Mouse (Mus musculus): ENCODE data around the gene Usp7. TPM values are rescaled to one million over a fixed set of nuclear protein-coding genes. Genes with fewer than 3 reads are reported as not detected.
"Not testable (repeated sequence)": the region's sequence is repeated elsewhere in the genome, so short reads cannot be mapped to it uniquely, and the experiment has no call there.

The Usp7 gene
- polyA plus RNA-seq, 1 experiment from 2014 or later: 43.3 TPM

GRCm38 (mm10) chr16:8757586-8757985, 34.5 kb downstream of the Usp7 start:
- not testable (repeated sequence) for DNase-seq (ENCODE audit: low spot score); H3K4me3 ChIP-seq (ENCODE audit: low read depth, low read length); H3K36me3 ChIP-seq (ENCODE audit: control insufficient read depth, insufficient read depth, low read length); H3K9me3 ChIP-seq (ENCODE audit: control insufficient read depth, low read length); H3K4me2 ChIP-seq; H3K27me3 ChIP-seq (replicated peaks; ENCODE audit: control insufficient read depth, insufficient read depth, low read length); H3K27ac ChIP-seq (ENCODE audit: low read depth, low read length); H3K9ac ChIP-seq (ENCODE audit: low read depth, low read length); ATAC-seq (replicated peaks; ENCODE audit: low FRiP score); H3K4me1 ChIP-seq (replicated peaks; ENCODE audit: control insufficient read depth, insufficient read depth, low read length)
- WGBS: 91% methylated on average over 5 of the region's 6 CpGs

GRCm38 (mm10) chr16:8752334-8752733, 39.8 kb downstream of the Usp7 start:
- H3K36me3 ChIP-seq (ENCODE audit: control insufficient read depth, insufficient read depth, low read length): no peaks in the 10 kb centered on the region
- DNase-seq (ENCODE audit: low spot score): no peak
- peak overlapping the region; percentile 48 for H3K4me2 ChIP-seq
- WGBS: 42% methylated on average over 2 of the region's 2 CpGs
- H3K4me1 ChIP-seq (replicated peaks; ENCODE audit: control insufficient read depth, insufficient read depth, low read length): peaks cover 17% of the 10 kb centered on the region
- H3K4me3 ChIP-seq (ENCODE audit: low read depth, low read length): no peak overlapping the region
- ATAC-seq (replicated peaks; ENCODE audit: low FRiP score): peak; percentile 92
- H3K9me3 ChIP-seq (ENCODE audit: control insufficient read depth, low read length): no peaks in the 10 kb centered on the region
- peak overlapping the region; percentile 88 for H3K27ac ChIP-seq (ENCODE audit: low read depth, low read length)
- peak overlapping the region; percentile 41; the same call in 1 of the 2 replicates for H3K9ac ChIP-seq (ENCODE audit: low read depth, low read length)
- no peaks in the 10 kb centered on the region for H3K27me3 ChIP-seq (replicated peaks; ENCODE audit: control insufficient read depth, insufficient read depth, low read length)

GRCm38 (mm10) chr16:8751555-8752235, 40.4 kb downstream of the Usp7 start:
- peak overlapping the region; percentile 48 for H3K4me2 ChIP-seq
- H3K9me3 ChIP-seq (ENCODE audit: control insufficient read depth, low read length): no peaks in the 10 kb centered on the region
- H3K27me3 ChIP-seq (replicated peaks; ENCODE audit: control insufficient read depth, insufficient read depth, low read length): no peaks in the 10 kb centered on the region
- 48% methylated on average over 5 of the region's 5 CpGs for WGBS
- H3K4me1 ChIP-seq (replicated peaks; ENCODE audit: control insufficient read depth, insufficient read depth, low read length): peaks cover 20% of the 10 kb centered on the region
- no peak for DNase-seq (ENCODE audit: low spot score)
- peak overlapping the region; percentile 41 for H3K9ac ChIP-seq (ENCODE audit: low read depth, low read length)
- H3K4me3 ChIP-seq (ENCODE audit: low read depth, low read length): no peak overlapping the region
- H3K36me3 ChIP-seq (ENCODE audit: control insufficient read depth, insufficient read depth, low read length): no peaks in the 10 kb centered on the region
- ATAC-seq (replicated peaks; ENCODE audit: low FRiP score): peak; percentile 91
- peak overlapping the region; percentile 88 for H3K27ac ChIP-seq (ENCODE audit: low read depth, low read length)

GRCm38 (mm10) chr16:8748904-8749303, 43.2 kb downstream of the Usp7 start:
- no peak for ATAC-seq (replicated peaks; ENCODE audit: low FRiP score)
- peaks cover 31% of the 10 kb centered on the region for H3K4me1 ChIP-seq (replicated peaks; ENCODE audit: control insufficient read depth, insufficient read depth, low read length)
- H3K27ac ChIP-seq (ENCODE audit: low read depth, low read length): no peak overlapping the region

DNA sequence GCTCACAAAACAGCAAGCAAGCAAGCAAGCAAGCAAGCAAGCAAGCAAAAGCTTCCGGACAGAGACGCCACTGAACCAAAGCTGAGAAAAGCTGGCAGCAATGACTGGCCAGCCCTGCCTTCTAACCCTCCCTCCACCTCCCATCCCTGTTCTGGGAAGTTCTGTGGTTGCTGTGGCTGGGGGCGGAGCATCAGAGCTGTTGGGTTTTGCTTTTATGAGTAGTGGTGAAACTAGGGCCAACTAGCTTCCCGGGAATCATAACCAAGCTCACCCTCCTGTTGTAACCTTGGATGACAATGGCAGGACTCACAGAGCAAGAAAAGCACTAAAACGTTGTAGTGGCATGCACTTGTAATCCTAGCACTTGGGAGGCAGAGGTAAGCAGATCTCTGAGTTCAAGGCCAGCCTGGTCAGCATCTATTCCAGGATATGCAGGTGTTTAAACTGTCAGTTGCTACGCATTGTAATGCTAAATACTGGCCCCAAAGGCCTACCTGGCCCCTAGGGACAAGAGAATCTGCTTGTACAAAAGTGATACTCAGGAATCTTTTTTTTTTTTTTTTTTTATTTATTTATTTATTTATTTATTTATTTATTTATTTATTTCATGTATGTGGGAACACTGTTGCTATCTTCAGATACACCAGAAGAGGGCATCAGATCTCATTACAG, 43.8 kb downstream of the Usp7 start:
- H3K4me3 ChIP-seq (ENCODE audit: low read depth, low read length): no peak overlapping the region
- no peak for DNase-seq (ENCODE audit: low spot score)
- H3K9me3 ChIP-seq (ENCODE audit: control insufficient read depth, low read length): no peaks in the 10 kb centered on the region
- H3K4me1 ChIP-seq (replicated peaks; ENCODE audit: control insufficient read depth, insufficient read depth, low read length): peaks cover 31% of the 10 kb centered on the region
- H3K9ac ChIP-seq (ENCODE audit: low read depth, low read length): no peak overlapping the region; the same call in 1 of the 2 replicates
- peak overlapping the region; percentile 12; the same call in 1 of the 2 replicates for H3K4me2 ChIP-seq
- peak overlapping the region; percentile 54; the same call in 1 of the 2 replicates for H3K27ac ChIP-seq (ENCODE audit: low read depth, low read length)
- no peak for ATAC-seq (replicated peaks; ENCODE audit: low FRiP score)
- no peaks in the 10 kb centered on the region for H3K36me3 ChIP-seq (ENCODE audit: control insufficient read depth, insufficient read depth, low read length)
- WGBS: 53% methylated on average over 6 of the region's 6 CpGs
- no peaks in the 10 kb centered on the region for H3K27me3 ChIP-seq (replicated peaks; ENCODE audit: control insufficient read depth, insufficient read depth, low read length)

More at GRCm38 (mm10) chr16:8748904-8749303, 43.2 kb downstream of the Usp7 start:
- no peak overlapping the region for H3K4me2 ChIP-seq
- H3K36me3 ChIP-seq (ENCODE audit: control insufficient read depth, insufficient read depth, low read length): no peaks in the 10 kb centered on the region
- no peak overlapping the region for H3K4me3 ChIP-seq (ENCODE audit: low read depth, low read length)
- DNase-seq (ENCODE audit: low spot score): no peak
- no peaks in the 10 kb centered on the region for H3K9me3 ChIP-seq (ENCODE audit: control insufficient read depth, low read length)
- no peaks in the 10 kb centered on the region for H3K27me3 ChIP-seq (replicated peaks; ENCODE audit: control insufficient read depth, insufficient read depth, low read length)
- 90% methylated on average over 8 of the region's 8 CpGs for WGBS
- H3K9ac ChIP-seq (ENCODE audit: low read depth, low read length): no peak overlapping the region

DNA sequence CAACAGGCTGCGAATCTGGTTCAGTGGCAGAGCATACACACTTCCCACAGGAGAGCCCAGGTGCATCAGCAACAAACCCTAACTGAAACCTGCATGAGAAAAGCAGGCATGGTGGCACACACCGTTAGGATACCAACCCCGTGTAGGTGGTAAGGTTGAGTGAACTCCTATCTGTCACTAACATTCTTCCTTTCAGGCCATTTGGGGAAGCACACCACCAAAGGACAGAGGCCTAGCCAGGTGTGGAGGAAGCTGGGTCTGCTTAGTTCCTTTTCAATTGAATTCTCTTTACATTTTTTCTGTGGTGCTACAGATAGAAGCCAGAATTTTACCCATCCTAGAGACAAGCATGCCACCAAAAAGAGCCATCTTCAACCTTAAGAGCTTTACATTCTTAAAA, 44.3 kb downstream of the Usp7 start:
- peaks cover 31% of the 10 kb centered on the region for H3K4me1 ChIP-seq (replicated peaks; ENCODE audit: control insufficient read depth, insufficient read depth, low read length)
- ATAC-seq (replicated peaks; ENCODE audit: low FRiP score) (no peak), DNase-seq (ENCODE audit: low spot score) (no peak)
- peak overlapping the region; percentile 54 for H3K27ac ChIP-seq (ENCODE audit: low read depth, low read length)
- H3K9me3 ChIP-seq (ENCODE audit: control insufficient read depth, low read length): no peaks in the 10 kb centered on the region
- WGBS: 50% methylated on average over 3 of the region's 3 CpGs
- H3K4me3 ChIP-seq (ENCODE audit: low read depth, low read length): no peak overlapping the region
- H3K4me2 ChIP-seq: no peak overlapping the region
- no peaks in the 10 kb centered on the region for H3K27me3 ChIP-seq (replicated peaks; ENCODE audit: control insufficient read depth, insufficient read depth, low read length)
- peak overlapping the region; percentile 31; the same call in 1 of the 2 replicates for H3K9ac ChIP-seq (ENCODE audit: low read depth, low read length)
- H3K36me3 ChIP-seq (ENCODE audit: control insufficient read depth, insufficient read depth, low read length): no peaks in the 10 kb centered on the region

- Histone ChIP-seq H3K4me1 (replicated peaks; ENCODE audit: control insufficient read depth, insufficient read depth, low read length) (peaks cover 25% of the 10 kb centered on the region), H3K9ac (ENCODE audit: low read depth, low read length) (no peak overlapping the region), H3K36me3 (ENCODE audit: control insufficient read depth, insufficient read depth, low read length) (no peaks in the 10 kb centered on the region), H3K27ac (ENCODE audit: low read depth, low read length) (peak overlapping the region; percentile 54), H3K4me3 (ENCODE audit: low read depth, low read length) (no peak overlapping the region), H3K27me3 (replicated peaks; ENCODE audit: control insufficient read depth, insufficient read depth, low read length) (no peaks in the 10 kb centered on the region), H3K9me3 (ENCODE audit: control insufficient read depth, low read length) (no peaks in the 10 kb centered on the region), H3K4me2 (no peak overlapping the region)
- peak; percentile 76 for ATAC-seq (replicated peaks; ENCODE audit: low FRiP score)
- WGBS: 37% methylated on average over 2 of the region's 2 CpGs
- no peak for DNase-seq (ENCODE audit: low spot score)
These were observed 45.6 kb downstream of the Usp7 start for GRCm38 (mm10) chr16:8746509-8746908.

GRCm38 (mm10) chr16:8745751-8746150, 46.4 kb downstream of the Usp7 start:
- Histone ChIP-seq H3K9me3 (ENCODE audit: control insufficient read depth, low read length) (no peaks in the 10 kb centered on the region), H3K4me3 (ENCODE audit: low read depth, low read length) (no peak overlapping the region), H3K27me3 (replicated peaks; ENCODE audit: control insufficient read depth, insufficient read depth, low read length) (no peaks in the 10 kb centered on the region), H3K4me1 (replicated peaks; ENCODE audit: control insufficient read depth, insufficient read depth, low read length) (peaks cover 24% of the 10 kb centered on the region), H3K9ac (ENCODE audit: low read depth, low read length) (0 out of 2 replicates have a peak overlapping the region, but pooled peaks have one; percentile 34), H3K27ac (ENCODE audit: low read depth, low read length) (peak overlapping the region; percentile 23), H3K36me3 (ENCODE audit: control insufficient read depth, insufficient read depth, low read length) (no peaks in the 10 kb centered on the region), H3K4me2 (no peak overlapping the region)
- WGBS: 93% methylated on average over 2 of the region's 2 CpGs
- ATAC-seq (replicated peaks; ENCODE audit: low FRiP score) (no peak), DNase-seq (ENCODE audit: low spot score) (no peak)
